Mouse (Mus musculus): ENCODE data around the gene Zfp42.
"Not testable (repeated sequence)": the region's sequence is repeated elsewhere in the genome, so short reads cannot be mapped to it uniquely, and the experiment has no call there.

Gene Zfp42

DNA sequence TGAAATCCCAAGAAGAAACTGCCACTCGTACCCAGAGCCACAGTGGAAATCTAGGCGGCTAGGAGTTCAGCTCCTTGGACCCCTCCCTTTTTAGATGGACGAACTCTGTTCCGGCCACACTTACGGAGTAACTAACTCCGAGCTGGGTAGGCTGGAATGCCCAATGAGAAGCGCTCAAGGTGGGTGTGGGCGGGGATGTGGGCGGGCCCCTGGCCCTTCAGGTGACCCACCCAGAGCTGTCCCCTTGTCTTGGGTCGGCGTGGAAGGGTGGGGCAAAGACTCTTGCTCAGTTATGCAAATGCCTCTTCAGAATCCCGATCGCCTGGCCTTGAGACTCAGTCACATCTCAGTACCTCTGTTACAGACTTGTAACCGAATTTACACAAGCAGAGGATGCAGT is at the start of gene Zfp42:
Gene Zfp42 (minus strand): TSS at position 85 of the 400 bp plus-strand sequence.
- in situ Hi-C loops (cut with MboI, MseI): no loop called here

- in situ Hi-C loops (cut with MboI, MseI): no loop called here
These were observed 49.4 kb upstream of the Zfp42 start for GRCm38 (mm10) chr8:43356069-43356770.

GRCm38 (mm10) chr8:43352241-43352640 is 45.5 kb upstream of the Zfp42 start:
- in situ Hi-C loops (cut with MboI, MseI): not testable (repeated sequence)

GRCm38 (mm10) chr8:43338555-43338954 is 31.8 kb upstream of the Zfp42 start:
- in situ Hi-C loops (cut with MboI, MseI): no loop called here

GRCm38 (mm10) chr8:43333465-43333864 is 26.7 kb upstream of the Zfp42 start:
- in situ Hi-C loops (cut with MboI, MseI): no loop called here

- in situ Hi-C loops (cut with MboI, MseI): no loop called here
These were observed 24.9 kb upstream of the Zfp42 start for GRCm38 (mm10) chr8:43331657-43332056.

GRCm38 (mm10) chr8:43329913-43330705 is 23.3 kb upstream of the Zfp42 start:
- in situ Hi-C loops (cut with MboI, MseI): no loop called here

- in situ Hi-C loops (cut with MboI, MseI): no loop called here
These were observed 21.9 kb upstream of the Zfp42 start for GRCm38 (mm10) chr8:43328666-43329065.

DNA sequence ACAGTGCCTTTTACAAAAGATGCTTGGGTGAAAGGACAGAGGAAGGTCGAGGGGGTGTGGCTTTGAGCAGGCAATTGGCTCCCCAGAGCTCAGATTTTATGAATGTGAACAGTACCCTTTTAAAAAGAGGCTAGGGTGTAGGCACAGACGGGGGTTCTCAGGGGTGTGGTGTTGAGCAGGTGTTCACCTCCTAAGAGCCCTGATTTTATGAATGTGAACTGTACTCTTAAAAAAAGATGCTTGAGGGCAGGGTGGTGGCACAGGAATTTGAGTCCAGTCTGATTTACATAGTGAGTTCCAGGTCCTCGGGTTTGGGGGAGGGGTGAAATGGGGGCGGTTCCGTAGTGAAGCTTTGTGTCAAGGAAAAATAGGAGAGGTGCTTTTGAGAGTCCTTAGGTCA is 14.0 kb upstream of the Zfp42 start:
- in situ Hi-C loops (cut with MboI, MseI): no loop called here

- in situ Hi-C loops (cut with MboI, MseI): no loop called here
These were observed 1.4 kb upstream of the Zfp42 start for GRCm38 (mm10) chr8:43308213-43308612.

- in situ Hi-C loops (cut with MboI, MseI): no loop called here
These were observed 1.1 kb downstream of the Zfp42 start for GRCm38 (mm10) chr8:43305676-43306075.

GRCm38 (mm10) chr8:43299796-43300195 is 7.0 kb downstream of the Zfp42 start:
- in situ Hi-C loops (cut with MboI, MseI): loop anchor here in 1 of 2 experiments (10.0 kb wide), 1 partner anchor 755 kb away; no protein-coding TSS in a partner anchor

DNA sequence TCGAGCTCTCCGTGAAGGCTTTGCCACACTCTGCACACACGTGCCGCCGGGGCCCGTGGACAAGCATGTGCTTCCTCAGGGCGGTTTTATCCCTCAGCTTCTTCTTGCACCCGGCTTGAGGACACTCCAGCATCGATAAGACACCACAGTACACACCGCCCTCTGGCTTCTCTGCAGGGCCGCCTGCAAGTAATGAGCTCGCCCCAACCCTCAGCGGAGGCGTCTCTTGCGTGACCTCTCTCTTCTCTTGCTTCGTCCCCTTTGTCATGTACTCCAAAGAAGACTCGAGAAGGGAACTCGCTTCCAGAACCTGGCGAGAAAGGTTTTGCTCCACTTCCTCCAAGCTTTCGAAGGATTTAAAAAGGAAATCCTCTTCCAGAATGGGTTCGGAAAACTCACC is 11.0 kb downstream of the Zfp42 start:
- in situ Hi-C loops (cut with MboI, MseI): loop anchor here in 1 of 2 experiments (10.0 kb wide), 1 partner anchor 759 kb away; no protein-coding TSS in a partner anchor

GRCm38 (mm10) chr8:43294191-43294590 is 12.6 kb downstream of the Zfp42 start:
- in situ Hi-C loops (cut with MboI, MseI): loop anchor here in 1 of 2 experiments (10.0 kb wide), 1 partner anchor 761 kb away; no protein-coding TSS in a partner anchor

DNA sequence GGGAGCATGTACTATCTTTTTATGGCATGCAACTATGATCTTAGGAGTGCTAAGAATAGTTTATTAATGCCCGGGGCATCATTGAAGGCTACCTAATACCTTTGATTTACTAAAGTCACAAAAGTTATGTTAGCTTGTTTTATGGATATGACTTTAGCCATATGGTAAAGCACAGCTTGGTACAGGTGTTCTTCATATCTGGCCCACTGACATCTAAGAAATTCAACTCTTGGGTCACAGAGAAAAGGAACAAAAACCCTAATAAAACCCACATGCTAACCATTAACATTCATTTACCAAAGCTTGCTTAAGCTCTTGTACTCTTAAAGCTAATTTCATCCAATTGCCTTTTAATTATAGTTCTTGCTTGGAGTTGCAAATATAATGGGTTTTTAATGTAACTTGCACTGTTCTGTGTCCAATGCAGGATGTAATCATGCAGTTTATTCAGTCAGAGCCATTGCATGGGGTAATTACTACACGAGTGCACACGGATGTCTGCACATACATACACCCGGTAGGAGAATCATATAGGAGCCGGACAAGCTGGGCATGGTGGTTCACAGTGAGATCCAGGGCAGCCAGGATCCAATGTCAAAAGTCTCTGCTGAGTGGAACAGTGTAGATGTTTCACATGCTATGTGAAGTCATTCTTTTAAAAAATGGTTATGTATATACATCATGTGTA is 16.2 kb downstream of the Zfp42 start:
- in situ Hi-C loops (cut with MboI, MseI): loop anchor here in 1 of 2 experiments (10.0 kb wide), 1 partner anchor 764 kb away; no protein-coding TSS in a partner anchor

- in situ Hi-C loops (cut with MboI, MseI): loop anchor here in 1 of 2 experiments (10.0 kb wide), 1 partner anchor 765 kb away; no protein-coding TSS in a partner anchor
These were observed 17.0 kb downstream of the Zfp42 start for GRCm38 (mm10) chr8:43289781-43290180.

GRCm38 (mm10) chr8:43288840-43289239 is 17.9 kb downstream of the Zfp42 start:
- in situ Hi-C loops (cut with MboI, MseI): no loop called here

GRCm38 (mm10) chr8:43287456-43287855 is 19.3 kb downstream of the Zfp42 start:
- in situ Hi-C loops (cut with MboI, MseI): no loop called here

GRCm38 (mm10) chr8:43283231-43283630 is 23.5 kb downstream of the Zfp42 start:
- in situ Hi-C loops (cut with MboI, MseI): no loop called here

GRCm38 (mm10) chr8:43278397-43278796 is 28.4 kb downstream of the Zfp42 start:
- in situ Hi-C loops (cut with MboI, MseI): no loop called here

GRCm38 (mm10) chr8:43260961-43261360 is 45.8 kb downstream of the Zfp42 start:
- in situ Hi-C loops (cut with MboI, MseI): no loop called here

- in situ Hi-C loops (cut with MboI, MseI): no loop called here
These were observed 48.9 kb downstream of the Zfp42 start for GRCm38 (mm10) chr8:43257886-43258285.
